Mouse (Mus musculus) spleen, adult 12 weeks (tissue): Measurements from ENCODE around the gene Dlgap1.

Experiments used
- DNase-seq: peaks from one replicate; pipeline ENCODE4 v3.0.0; 2022; ENCODE audit warnings: low spot score

Dlgap1 gene

GRCm38 (mm10) chr17:70172500-70173036 lies 203.7 kb downstream of the Dlgap1 start:
- no peak for DNase-seq

- no peak for DNase-seq
These were observed 205.0 kb downstream of the Dlgap1 start for GRCm38 (mm10) chr17:70173916-70174315.

GRCm38 (mm10) chr17:70191228-70191627 lies 222.4 kb downstream of the Dlgap1 start:
- DNase-seq: no peak

DNA sequence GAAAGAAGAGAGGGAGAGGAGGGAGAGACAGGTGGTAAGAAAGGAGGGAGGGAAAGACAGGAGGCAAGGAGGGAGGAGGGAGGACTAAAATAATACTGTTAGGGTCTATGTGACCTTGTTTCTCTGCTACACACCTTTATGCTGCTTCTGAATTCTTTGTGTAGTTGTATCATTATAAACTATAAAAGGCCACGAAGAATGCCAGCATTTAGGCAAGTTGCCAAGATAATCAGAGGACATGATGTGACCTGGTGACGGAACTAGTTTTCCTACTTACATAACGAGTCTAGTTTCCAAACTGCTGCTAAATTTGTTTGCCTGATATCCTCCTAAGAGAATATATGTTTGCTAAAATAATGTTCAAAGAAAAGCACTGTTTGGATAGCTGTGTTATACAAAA lies 254.0 kb downstream of the Dlgap1 start:
- DNase-seq: no peak

DNA sequence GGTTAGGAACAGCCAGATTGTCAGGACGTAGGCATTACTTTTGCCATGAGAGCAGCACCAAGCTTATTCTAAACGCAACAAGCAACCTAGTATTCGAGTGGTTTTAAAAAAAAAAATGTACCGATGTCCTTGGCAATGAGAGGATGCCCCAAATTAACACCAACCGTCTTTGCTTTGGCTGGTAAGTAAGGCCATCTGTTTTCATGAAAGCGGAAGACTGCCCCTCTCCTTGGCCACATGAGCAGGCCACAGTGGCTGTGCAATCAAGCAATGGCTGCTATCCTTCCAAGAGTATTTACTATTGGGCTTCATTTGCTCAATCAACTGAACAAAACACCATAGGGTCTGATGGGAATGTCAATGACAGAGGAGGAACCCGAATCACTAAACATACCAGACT lies 278.5 kb downstream of the Dlgap1 start:
- no peak for DNase-seq

GRCm38 (mm10) chr17:70248250-70248649 lies 279.4 kb downstream of the Dlgap1 start:
- DNase-seq: no peak

DNA sequence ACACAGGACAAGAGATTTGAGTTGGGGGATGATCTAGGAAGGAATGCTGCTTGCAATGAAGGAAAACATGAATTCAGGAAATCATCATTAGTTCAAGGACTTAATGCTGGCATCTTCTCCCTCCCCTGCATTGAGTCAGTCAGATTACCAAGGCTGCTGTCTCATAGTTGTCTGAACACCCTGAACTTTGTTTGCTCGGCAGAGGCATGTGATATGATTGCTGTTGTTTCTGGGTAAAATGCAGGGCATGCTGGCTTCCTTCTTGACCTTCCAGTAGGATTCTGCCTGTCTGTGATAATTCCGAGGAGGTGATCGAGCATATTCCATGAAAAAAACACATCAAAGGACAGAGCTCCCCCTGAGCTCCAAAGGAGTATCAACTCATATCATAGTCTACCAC lies 283.6 kb downstream of the Dlgap1 start:
- DNase-seq: no peak

GRCm38 (mm10) chr17:70256371-70256770 lies 287.5 kb downstream of the Dlgap1 start:
- DNase-seq: no peak

DNA sequence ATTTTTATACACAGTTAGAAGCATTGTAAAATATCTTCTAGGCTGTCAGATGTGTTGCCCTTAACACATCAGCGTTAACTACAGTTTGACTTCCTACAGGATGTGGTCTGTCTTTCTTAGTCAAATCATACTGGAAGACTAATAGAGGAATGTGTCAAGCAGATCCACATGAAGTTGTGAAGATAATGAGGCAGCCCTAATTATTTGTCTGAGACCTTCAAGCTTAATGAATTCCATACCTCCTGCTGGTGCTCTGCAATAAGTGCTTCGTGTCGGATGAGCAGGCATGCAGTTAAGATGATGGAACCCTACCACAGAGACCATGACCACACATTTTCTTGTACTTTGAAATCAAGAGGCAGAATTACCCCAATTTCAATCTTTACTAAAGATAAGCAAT lies 294.3 kb downstream of the Dlgap1 start:
- DNase-seq: no peak

GRCm38 (mm10) chr17:70272125-70272524 lies 303.3 kb downstream of the Dlgap1 start:
- no peak for DNase-seq

- no peak for DNase-seq
These were observed 318.8 kb downstream of the Dlgap1 start for GRCm38 (mm10) chr17:70287708-70288107.

- no peak for DNase-seq
These were observed 325.2 kb downstream of the Dlgap1 start for GRCm38 (mm10) chr17:70294106-70294505.

GRCm38 (mm10) chr17:70301941-70302478 lies 333.1 kb downstream of the Dlgap1 start:
- no peak for DNase-seq

GRCm38 (mm10) chr17:70302656-70303055 lies 333.8 kb downstream of the Dlgap1 start:
- no peak for DNase-seq

GRCm38 (mm10) chr17:70305021-70305420 lies 336.1 kb downstream of the Dlgap1 start:
- no peak for DNase-seq

- no peak for DNase-seq
These were observed 338.7 kb downstream of the Dlgap1 start for GRCm38 (mm10) chr17:70307418-70308176.

- DNase-seq: no peak
These were observed 339.7 kb downstream of the Dlgap1 start for GRCm38 (mm10) chr17:70308364-70309231.

- DNase-seq: no peak
These were observed 347.5 kb downstream of the Dlgap1 start for GRCm38 (mm10) chr17:70316327-70316726.

DNA sequence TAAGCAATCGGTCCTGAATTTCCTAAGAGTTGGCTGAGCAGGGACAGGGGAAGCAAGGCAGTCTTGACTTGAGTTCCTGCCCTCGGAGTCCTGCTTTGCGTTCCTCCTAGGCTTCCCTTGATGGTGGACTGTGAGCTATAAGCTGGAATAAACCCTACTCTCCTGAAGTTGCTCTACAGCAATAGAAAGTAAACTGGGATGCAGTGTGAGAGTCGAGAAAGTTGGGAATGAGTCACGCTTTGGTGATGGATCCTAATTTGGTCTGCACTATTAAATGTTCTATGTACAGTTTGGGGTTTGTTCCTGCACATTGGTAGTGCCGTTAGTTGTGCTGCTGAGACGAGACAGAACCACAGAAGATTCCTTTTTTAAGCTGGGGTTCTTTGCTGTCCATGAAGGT lies 348.9 kb downstream of the Dlgap1 start:
- DNase-seq: no peak

DNA sequence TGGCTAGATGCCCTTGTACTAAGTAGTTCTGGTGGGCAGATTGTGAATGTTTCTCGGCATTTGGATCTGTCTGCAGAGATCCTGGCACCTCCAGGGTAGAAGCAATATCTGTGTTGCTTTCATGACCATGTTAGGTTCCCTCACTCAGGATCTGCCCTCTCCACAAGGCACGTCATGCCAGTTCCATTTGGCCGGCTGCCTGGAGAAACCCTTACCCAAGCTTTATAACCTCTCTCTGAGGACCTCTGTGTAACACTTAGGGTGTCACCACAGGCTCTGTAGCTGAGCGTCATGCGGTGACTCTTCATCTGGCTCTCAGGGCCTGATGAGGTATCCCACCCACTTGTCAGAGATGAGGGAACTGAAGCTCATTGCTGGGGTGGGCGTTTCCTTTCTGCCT lies 353.1 kb downstream of the Dlgap1 start:
- DNase-seq: no peak

DNA sequence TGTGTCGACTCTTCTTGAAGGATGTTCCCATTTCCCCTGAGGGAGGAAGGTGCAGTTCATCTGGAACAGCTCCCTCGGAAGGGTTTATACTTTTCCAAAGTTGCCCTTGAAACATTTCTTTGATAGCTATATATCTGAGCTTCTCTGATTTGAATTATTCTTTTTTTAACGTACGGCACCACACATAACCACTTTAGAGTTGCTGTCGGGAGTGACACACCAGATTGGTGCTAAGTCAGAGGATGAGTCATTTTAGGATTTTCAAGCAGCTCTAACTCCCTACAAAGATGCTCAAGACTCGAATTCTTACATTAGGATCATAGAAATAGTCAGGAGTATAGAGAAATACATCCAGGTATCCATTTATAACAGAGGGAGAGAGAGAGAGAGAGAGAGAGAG lies 364.6 kb downstream of the Dlgap1 start:
- DNase-seq: no peak

DNA sequence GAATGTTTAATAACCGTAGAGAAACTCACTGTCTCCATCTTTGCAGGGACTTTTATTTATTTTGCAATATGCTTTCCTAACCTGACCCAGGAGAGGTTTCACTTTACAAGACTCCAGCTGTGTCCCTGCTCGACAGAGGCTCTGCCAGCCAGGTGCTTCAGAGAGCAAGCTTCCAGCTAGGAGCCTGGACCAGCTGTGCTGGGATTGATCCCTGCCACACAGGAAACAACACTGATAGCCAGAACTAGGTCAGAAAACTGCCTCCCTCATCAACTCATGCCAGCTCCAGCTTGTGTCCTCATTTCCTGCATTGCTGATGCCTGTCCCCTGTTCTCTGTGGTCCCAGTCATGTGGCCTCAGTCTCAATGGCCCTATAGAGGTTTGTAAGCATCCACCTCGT lies 365.3 kb downstream of the Dlgap1 start:
- DNase-seq: no peak

DNA sequence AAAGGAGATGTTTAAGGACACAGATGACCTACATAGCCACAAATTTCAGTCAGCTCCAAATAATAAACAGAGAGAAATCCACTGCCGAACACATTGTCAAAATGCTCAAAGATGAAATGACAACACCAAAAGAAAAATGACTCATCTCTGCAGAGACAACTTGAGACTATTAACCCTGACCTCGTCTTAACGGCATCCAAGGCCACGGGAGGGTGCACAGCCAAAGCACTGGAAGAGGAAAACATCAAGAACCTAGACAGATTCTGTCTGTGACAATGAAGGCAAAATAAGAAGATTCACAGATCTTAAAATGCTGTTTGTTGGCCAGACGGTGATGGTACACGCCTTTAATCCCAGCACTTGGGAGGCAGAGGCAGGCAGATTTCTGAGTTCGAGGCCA lies 370.9 kb downstream of the Dlgap1 start:
- DNase-seq: no peak
